Comparison of ENCODE assay signal across 14 mouse cellular contexts in genomic region chr3:111102646-111103045, GRCm38 (mm10).
DNase-seq lines count a peak whose midpoint lies in the region; TF ChIP-seq lines count a peak whose summit lies in the region.
"Had no signal": no experiment of that assay in that cellular context is flagged by ENCODE, and none has a peak within 500 bp of the region (broad histone marks: within the 10 kb centered on the region; RNA-seq: fewer than 3 reads in every experiment).

No protein-coding gene starts in this region.

- H3K79me2 ChIP-seq in heart, adult 2 months (replicated peaks; ENCODE audit: control insufficient read depth, insufficient read depth, low read length): no peaks in the 10 kb centered on the region

- DNase-seq in adrenal gland, adult 2 months: peak; percentile 3
- no peak for DNase-seq in adrenal gland, postnatal 10 days
- DNase-seq in heart, adult 11 months: peak; percentile 89
- no peak for DNase-seq in heart, adult 2 months
- peak; percentile 11 to 26 for DNase-seq in right cerebral cortex, adult 2 months (ENCODE audit: low spot score in 2 of 2)
- no peak for DNase-seq in right cerebral cortex, postnatal 10 days (ENCODE audit: low spot score in 2 of 2)
- DNase-seq in skeletal muscle tissue, adult 2 months (ENCODE audit: low read depth, low spot score): peak; percentile 0
- DNase-seq in spleen, adult 18-20 months: no peak
- DNase-seq: heart, postnatal 4 days; liver, embryonic 13.5 days; lung, postnatal 10 days had no signal

- no peak for TF ChIP-seq EP300 in heart, adult 2 months (IDR thresholded peaks at IDR 0.05; ENCODE audit: insufficient read depth, low read depth, low read length)

- intact Hi-C loops in heart, adult 2 months (cut with DNase I): no loop called here

- H3K36me3 ChIP-seq in heart, adult 2 months (ENCODE audit: control insufficient read depth, insufficient read depth, low read length): no peaks in the 10 kb centered on the region
- H3K36me3 ChIP-seq: embryonic facial prominence, embryonic 10.5 days; heart, embryonic 12.5 days; kidney, embryonic 15.5 days; liver, embryonic 13.5 days had no signal

- H3K27ac ChIP-seq in heart, adult 2 months: no peak overlapping the region
- H3K27ac ChIP-seq: embryonic facial prominence, embryonic 10.5 days; kidney, embryonic 15.5 days; liver, embryonic 13.5 days had no signal

- TF ChIP-seq CTCF in heart, adult 2 months (IDR thresholded peaks at IDR 0.05): no peak

- no peak overlapping the region for H3K4me3 ChIP-seq in heart, adult 2 months
- H3K4me3 ChIP-seq: embryonic facial prominence, embryonic 10.5 days; heart, embryonic 12.5 days; kidney, embryonic 15.5 days; liver, embryonic 13.5 days had no signal

- no peaks in the 10 kb centered on the region for H3K4me1 ChIP-seq in heart, adult 2 months (ENCODE audit: control insufficient read depth, insufficient read depth, low read length)
- H3K4me1 ChIP-seq: embryonic facial prominence, embryonic 10.5 days; heart, embryonic 12.5 days; kidney, embryonic 15.5 days; liver, embryonic 13.5 days had no signal

- no peak overlapping the region for H3K9ac ChIP-seq in heart, adult 2 months (ENCODE audit: low read depth, low read length)
- H3K9ac ChIP-seq: heart, embryonic 12.5 days; kidney, embryonic 15.5 days; liver, embryonic 13.5 days had no signal

- no peaks in the 10 kb centered on the region for H3K27me3 ChIP-seq in heart, adult 2 months (ENCODE audit: control insufficient read depth, insufficient read depth, low read length)
- H3K27me3 ChIP-seq: heart, embryonic 12.5 days; kidney, embryonic 15.5 days; liver, embryonic 13.5 days had no signal

- WGBS in heart, adult 2 months: 47% methylated on average over 1 of the region's 1 CpGs

- TF ChIP-seq POLR2A in heart, adult 2 months (IDR thresholded peaks at IDR 0.05; ENCODE audit: insufficient read depth, low read depth, low read length): no peak

Comparison
In these comparisons a context has a peak if more than half of its experiments do, and no peak if none do; other contexts are left out.
1. DNase-seq: peak in adrenal gland, adult 2 months (single experiment), heart, adult 11 months (single experiment), right cerebral cortex, adult 2 months (2 of 2) and skeletal muscle tissue, adult 2 months (single experiment); none in adrenal gland, postnatal 10 days (single experiment), heart, adult 2 months (0 of 2), right cerebral cortex, postnatal 10 days (0 of 2) and spleen, adult 18-20 months (0 of 2).